Mouse (Mus musculus): ENCODE results near the gene Fbxl19.

The Fbxl19 gene

GRCm38 (mm10) chr7:127801010-127801621, 56.8 kb downstream of the Fbxl19 start:
- DNase-seq (ENCODE audit: low spot score in 2 of 2): no peak

- no peak for DNase-seq (ENCODE audit: low spot score in 2 of 2)
Measured at GRCm38 (mm10) chr7:127802313-127802712, 58.0 kb downstream of the Fbxl19 start.

- no peak for DNase-seq (ENCODE audit: low spot score in 2 of 2)
Measured at GRCm38 (mm10) chr7:127808821-127809220, 64.5 kb downstream of the Fbxl19 start.

- no peak for DNase-seq (ENCODE audit: low spot score in 2 of 2)
Measured at GRCm38 (mm10) chr7:127809846-127810245, 65.5 kb downstream of the Fbxl19 start.

GRCm38 (mm10) chr7:127810650-127811049, 66.3 kb downstream of the Fbxl19 start:
- no peak for DNase-seq (ENCODE audit: low spot score in 2 of 2)

- no peak for DNase-seq (ENCODE audit: low spot score in 2 of 2)
Measured at GRCm38 (mm10) chr7:127811240-127811639, 66.9 kb downstream of the Fbxl19 start.

GRCm38 (mm10) chr7:127812292-127812691, 67.9 kb downstream of the Fbxl19 start:
- DNase-seq (ENCODE audit: low spot score in 2 of 2): no peak

GRCm38 (mm10) chr7:127813821-127814220, 69.5 kb downstream of the Fbxl19 start:
- DNase-seq (ENCODE audit: low spot score in 2 of 2): no peak

- DNase-seq (ENCODE audit: low spot score in 2 of 2): no peak
Measured at GRCm38 (mm10) chr7:127814241-127814921, 70.0 kb downstream of the Fbxl19 start.

- no peak for DNase-seq (ENCODE audit: low spot score in 2 of 2)
Measured at GRCm38 (mm10) chr7:127815116-127815665, 70.8 kb downstream of the Fbxl19 start.

GRCm38 (mm10) chr7:127815954-127816821, 71.8 kb downstream of the Fbxl19 start:
- no peak for DNase-seq (ENCODE audit: low spot score in 2 of 2)

GRCm38 (mm10) chr7:127817053-127817452, 72.7 kb downstream of the Fbxl19 start:
- no peak for DNase-seq (ENCODE audit: low spot score in 2 of 2)

- no peak for DNase-seq (ENCODE audit: low spot score in 2 of 2)
Measured at GRCm38 (mm10) chr7:127817776-127818175, 73.4 kb downstream of the Fbxl19 start.
